Mouse (Mus musculus) testis, postnatal 14 days (tissue): ENCODE results near the gene Fnip1.

Experiments used
- DNase-seq: peaks from one replicate; pipeline ENCODE4 v3.0.0; 2021; ENCODE audit warnings: low spot score

Fnip1 gene

DNA sequence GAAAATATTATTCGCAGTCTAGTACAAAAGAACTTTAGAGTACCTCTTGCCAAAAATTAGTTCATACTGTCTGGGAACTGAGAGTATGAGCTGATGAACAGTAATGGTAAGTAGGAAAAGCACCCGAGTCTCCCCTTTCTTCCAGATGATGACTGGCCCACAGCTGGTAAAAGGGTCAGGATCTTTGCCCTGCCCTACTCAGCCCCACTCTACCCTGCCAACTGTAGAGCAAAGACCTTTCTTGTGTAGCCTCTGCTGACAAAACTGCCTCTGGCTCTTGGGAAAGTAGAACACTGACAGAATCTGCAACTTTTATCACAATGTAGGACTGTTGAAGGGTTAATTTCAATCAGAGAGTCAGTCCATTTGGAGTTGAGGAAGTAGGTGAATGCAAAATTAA lies 117.0 kb downstream of the Fnip1 start:
- DNase-seq = no peak

- DNase-seq = no peak
Measured at GRCm38 (mm10) chr11:54562761-54563160, 124.8 kb downstream of the Fnip1 start.
